Mouse (Mus musculus): Measurements from ENCODE around the gene Sik3. TPM values are rescaled to one million over a fixed set of nuclear protein-coding genes. Genes with fewer than 3 reads are reported as not detected.

The Sik3 gene
- polyA plus RNA-seq, 1 experiment from 2014 or later = 5.0 TPM

DNA sequence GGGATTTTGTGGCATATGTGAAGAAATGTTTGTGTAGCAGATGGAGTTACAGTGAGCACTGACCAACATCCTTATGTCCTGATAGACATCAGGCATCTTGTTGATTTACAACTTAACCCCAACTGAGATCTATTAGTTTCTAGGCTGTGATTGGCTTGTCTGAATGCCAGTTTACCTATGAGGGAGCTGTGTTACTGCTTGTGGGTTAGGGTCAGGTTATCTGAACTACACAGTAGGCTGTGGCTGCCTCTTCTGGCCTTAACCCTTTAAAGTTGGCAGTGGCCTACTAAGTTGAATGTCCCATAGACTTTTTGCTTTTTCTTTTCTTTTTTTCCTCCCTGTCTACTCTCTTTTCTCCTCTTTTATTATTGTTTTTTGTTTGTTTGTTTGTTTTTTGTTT is 98.7 kb downstream of the Sik3 start:
- Histone ChIP-seq H3K9me3 (ENCODE audit: low read length) (no peaks in the 10 kb centered on the region), H3K27me3 (ENCODE audit: insufficient read depth, low read length) (no peaks in the 10 kb centered on the region), H3K36me3 (replicated peaks; ENCODE audit: insufficient read depth, low read length) (no peaks in the 10 kb centered on the region), H3K4me1 (ENCODE audit: insufficient read depth) (peaks cover 44% of the 10 kb centered on the region), H3K27ac (ENCODE audit: low read depth) (peak overlapping the region; percentile 56; the same call in 1 of the 2 replicates), H3K4me3 (ENCODE audit: low read depth, low read length) (no peak overlapping the region), H3K9ac (replicated peaks) (no peak overlapping the region), H3K4me2 (ENCODE audit: low read depth, low read length) (no peak overlapping the region)
- TF ChIP-seq CTCF (IDR thresholded peaks at IDR 0.05; ENCODE audit: low read depth) (no peak), EP300 (IDR thresholded peaks at IDR 0.05; ENCODE audit: low read depth) (no peak)
- DNase-seq (no peak), ATAC-seq (0 out of 2 replicates have a peak, but pooled peaks have one; percentile 29)

DNA sequence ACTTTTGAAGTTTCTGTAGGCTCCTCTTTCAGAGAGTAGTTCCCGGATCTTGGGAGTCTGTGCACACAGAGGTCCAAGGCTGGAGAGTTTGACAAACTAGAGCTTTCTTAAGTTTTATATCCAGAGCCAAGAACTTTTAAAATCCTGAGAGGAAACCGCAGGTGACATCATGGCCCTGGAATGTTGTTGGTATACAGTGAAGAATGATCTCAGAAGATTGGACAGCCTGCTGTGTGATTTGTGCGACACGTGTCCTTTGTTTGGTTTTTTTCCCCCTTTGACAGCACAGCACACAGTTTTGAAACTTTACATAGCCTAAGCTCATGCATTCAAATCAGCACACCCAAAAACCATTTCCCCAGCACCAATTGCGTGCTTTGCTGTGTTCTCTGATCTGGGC is 99.6 kb downstream of the Sik3 start:
- DNase-seq (no peak), ATAC-seq (peak; percentile 69)
- no peaks in the 10 kb centered on the region for H3K9me3 ChIP-seq (ENCODE audit: low read length)
- no peak overlapping the region for H3K4me3 ChIP-seq (ENCODE audit: low read depth, low read length)
- peaks cover 44% of the 10 kb centered on the region for H3K4me1 ChIP-seq (ENCODE audit: insufficient read depth)
- no peak for TF ChIP-seq CTCF (IDR thresholded peaks at IDR 0.05; ENCODE audit: low read depth)
- TF ChIP-seq EP300 (IDR thresholded peaks at IDR 0.05; ENCODE audit: low read depth) = no peak
- H3K27ac ChIP-seq (ENCODE audit: low read depth) = 0 out of 2 replicates have a peak overlapping the region, but pooled peaks have one; percentile 2
- H3K27me3 ChIP-seq (ENCODE audit: insufficient read depth, low read length) = no peaks in the 10 kb centered on the region
- H3K9ac ChIP-seq (replicated peaks) = no peak overlapping the region
- no peak overlapping the region for H3K4me2 ChIP-seq (ENCODE audit: low read depth, low read length)
- 50% methylated on average over 5 of the region's 5 CpGs for WGBS (ENCODE audit: insufficient replicate concordance)
- H3K36me3 ChIP-seq (replicated peaks; ENCODE audit: insufficient read depth, low read length) = no peaks in the 10 kb centered on the region

DNA sequence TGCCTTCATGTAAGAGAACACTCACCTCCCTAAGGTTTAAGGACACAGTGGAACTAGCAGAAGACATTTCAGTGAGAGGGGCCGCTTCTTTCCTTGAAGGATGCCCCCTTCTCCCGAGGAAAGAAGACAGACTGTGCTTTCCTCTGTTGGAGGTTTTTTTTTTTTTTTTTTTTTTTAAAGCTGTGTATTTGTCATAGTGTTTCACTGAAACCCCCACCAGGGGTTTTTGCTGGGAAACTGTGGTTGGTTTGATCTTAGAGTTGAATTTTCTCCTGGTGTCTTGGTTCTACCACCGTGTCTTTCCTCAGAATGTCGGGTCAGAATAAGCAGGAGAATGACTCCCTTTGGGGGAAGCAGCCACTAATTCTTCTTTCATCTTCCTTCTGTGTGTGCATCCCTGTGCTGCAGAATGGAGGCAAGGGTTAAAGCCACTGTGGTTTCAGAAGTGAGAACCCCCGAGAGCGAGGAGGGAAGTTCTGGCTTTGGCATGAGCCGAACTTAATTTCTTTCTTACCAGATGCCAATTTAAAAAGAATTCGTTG is 106.3 kb downstream of the Sik3 start:
- Histone ChIP-seq H3K27me3 (ENCODE audit: insufficient read depth, low read length) (no peaks in the 10 kb centered on the region), H3K4me1 (ENCODE audit: insufficient read depth) (peaks cover 20% of the 10 kb centered on the region), H3K4me3 (ENCODE audit: low read depth, low read length) (no peak overlapping the region), H3K9ac (replicated peaks) (no peak overlapping the region), H3K36me3 (replicated peaks; ENCODE audit: insufficient read depth, low read length) (peaks cover 7% of the 10 kb centered on the region; the same call in 1 of the 2 replicates), H3K9me3 (ENCODE audit: low read length) (no peaks in the 10 kb centered on the region), H3K27ac (ENCODE audit: low read depth) (no peak overlapping the region), H3K4me2 (ENCODE audit: low read depth, low read length) (no peak overlapping the region)
- no peak for TF ChIP-seq EP300 (IDR thresholded peaks at IDR 0.05; ENCODE audit: low read depth)
- TF ChIP-seq CTCF (IDR thresholded peaks at IDR 0.05; ENCODE audit: low read depth) = no peak
- ATAC-seq (no peak), DNase-seq (no peak)
- 62% methylated on average over 8 of the region's 8 CpGs for WGBS (ENCODE audit: insufficient replicate concordance)

DNA sequence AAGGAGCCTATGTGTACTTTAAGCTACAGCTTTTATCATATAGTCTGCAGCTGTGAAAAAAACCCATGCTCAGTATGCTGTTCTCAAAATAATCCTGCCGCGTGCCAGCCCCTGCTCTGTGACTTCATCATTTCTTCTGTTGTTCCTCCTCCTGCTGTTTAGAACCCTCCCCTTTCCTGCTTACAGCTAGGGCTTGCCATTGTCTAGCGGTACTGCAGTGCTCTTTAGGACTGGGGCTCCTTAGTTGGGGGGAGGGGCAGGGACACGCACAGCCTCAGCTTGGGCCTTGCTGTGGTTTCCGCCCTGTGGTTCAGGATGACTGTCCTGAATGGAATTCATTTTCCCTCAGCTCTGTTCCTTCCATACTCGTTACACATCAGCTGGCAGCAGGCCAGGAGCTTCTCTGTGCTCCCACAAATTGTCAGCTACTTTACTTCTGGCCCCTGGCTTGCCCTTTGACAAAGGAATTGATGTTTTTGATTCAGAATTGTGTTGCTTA is 107.4 kb downstream of the Sik3 start:
- Histone ChIP-seq H3K27ac (ENCODE audit: low read depth) (peak overlapping the region; percentile 48; the same call in 1 of the 2 replicates), H3K36me3 (replicated peaks; ENCODE audit: insufficient read depth, low read length) (peaks cover 11% of the 10 kb centered on the region; the same call in 1 of the 2 replicates), H3K4me3 (ENCODE audit: low read depth, low read length) (no peak overlapping the region), H3K27me3 (ENCODE audit: insufficient read depth, low read length) (no peaks in the 10 kb centered on the region), H3K9ac (replicated peaks) (no peak overlapping the region), H3K4me2 (ENCODE audit: low read depth, low read length) (no peak overlapping the region), H3K9me3 (ENCODE audit: low read length) (no peaks in the 10 kb centered on the region), H3K4me1 (ENCODE audit: insufficient read depth) (peaks cover 18% of the 10 kb centered on the region)
- TF ChIP-seq CTCF (IDR thresholded peaks at IDR 0.05; ENCODE audit: low read depth) = no peak
- no peak for TF ChIP-seq EP300 (IDR thresholded peaks at IDR 0.05; ENCODE audit: low read depth)
- DNase-seq = peak; percentile 69
- ATAC-seq = peak; percentile 85
- 11% methylated on average over 6 of the region's 6 CpGs for WGBS (ENCODE audit: insufficient replicate concordance)

DNA sequence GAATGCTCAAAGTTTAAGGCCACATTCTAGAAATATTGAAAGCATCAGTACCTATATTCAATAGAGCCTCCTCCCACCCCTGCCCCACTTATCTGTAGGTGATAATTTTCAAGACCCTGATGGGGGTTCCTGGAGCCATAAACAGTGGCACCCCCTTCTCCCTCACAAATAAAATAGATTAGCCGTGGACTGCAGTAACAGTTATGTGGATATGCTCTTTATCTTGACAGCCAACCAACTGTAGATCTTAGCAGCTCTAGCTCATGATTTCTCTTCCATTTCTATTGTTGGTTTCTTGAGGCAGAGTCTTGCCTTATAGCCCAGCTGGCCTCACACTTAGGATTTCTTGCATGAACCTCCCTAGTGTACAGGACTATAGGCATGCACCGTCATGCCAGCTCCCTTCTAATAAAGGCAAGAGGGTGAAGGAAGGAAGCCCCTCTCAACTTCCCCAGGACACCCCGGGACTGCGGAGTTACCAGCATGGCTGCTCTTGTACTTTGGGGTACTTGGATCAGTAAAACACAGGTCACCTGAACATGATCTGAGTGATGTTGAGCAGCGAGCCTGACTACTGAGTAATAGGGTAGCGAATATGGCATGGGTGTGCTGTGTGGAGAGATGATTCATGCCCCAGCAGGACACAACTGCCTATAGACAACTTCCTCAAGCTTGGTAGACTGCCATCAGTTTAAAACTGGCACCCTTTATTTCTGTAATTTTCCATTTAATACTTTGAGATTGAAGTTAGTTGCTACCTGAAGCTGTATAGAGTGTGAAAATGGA is 108.0 kb downstream of the Sik3 start:
- Histone ChIP-seq H3K9ac (replicated peaks) (no peak overlapping the region), H3K4me1 (ENCODE audit: insufficient read depth) (peaks cover 18% of the 10 kb centered on the region), H3K4me3 (ENCODE audit: low read depth, low read length) (no peak overlapping the region), H3K9me3 (ENCODE audit: low read length) (no peaks in the 10 kb centered on the region), H3K36me3 (replicated peaks; ENCODE audit: insufficient read depth, low read length) (peaks cover 11% of the 10 kb centered on the region; the same call in 1 of the 2 replicates), H3K27ac (ENCODE audit: low read depth) (peak overlapping the region; percentile 48), H3K27me3 (ENCODE audit: insufficient read depth, low read length) (no peaks in the 10 kb centered on the region), H3K4me2 (ENCODE audit: low read depth, low read length) (no peak overlapping the region)
- TF ChIP-seq CTCF (IDR thresholded peaks at IDR 0.05; ENCODE audit: low read depth) = no peak
- TF ChIP-seq EP300 (IDR thresholded peaks at IDR 0.05; ENCODE audit: low read depth) = no peak
- WGBS (ENCODE audit: insufficient replicate concordance) = 58% methylated on average over 6 of the region's 6 CpGs
- DNase-seq (no peak), ATAC-seq (no peak)

DNA sequence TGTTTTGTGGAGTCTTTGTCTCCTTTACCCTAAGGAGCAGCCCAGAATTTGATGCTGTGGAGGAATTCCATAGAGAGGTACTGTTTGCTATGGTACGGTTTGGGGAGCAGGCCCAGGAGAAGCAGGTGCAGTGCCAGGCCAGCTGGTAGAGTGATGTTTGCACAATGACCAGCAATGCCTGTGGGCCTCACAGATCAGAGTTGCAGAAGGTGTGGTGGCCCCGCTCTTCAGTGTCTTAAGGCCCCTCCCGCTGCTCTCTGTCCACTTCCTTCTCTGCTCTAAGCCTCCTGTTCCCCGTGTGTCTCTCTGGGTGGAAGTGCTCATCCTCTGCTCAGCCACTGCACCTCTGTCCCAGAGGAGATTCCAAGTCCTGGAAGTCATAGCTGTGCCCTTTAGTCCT is 108.9 kb downstream of the Sik3 start:
- H3K36me3 ChIP-seq (replicated peaks; ENCODE audit: insufficient read depth, low read length) = peaks cover 11% of the 10 kb centered on the region; the same call in 1 of the 2 replicates
- no peaks in the 10 kb centered on the region for H3K27me3 ChIP-seq (ENCODE audit: insufficient read depth, low read length)
- H3K4me2 ChIP-seq (ENCODE audit: low read depth, low read length) = no peak overlapping the region
- H3K9me3 ChIP-seq (ENCODE audit: low read length) = no peaks in the 10 kb centered on the region
- no peak overlapping the region for H3K27ac ChIP-seq (ENCODE audit: low read depth)
- peaks cover 18% of the 10 kb centered on the region for H3K4me1 ChIP-seq (ENCODE audit: insufficient read depth)
- ATAC-seq = no peak
- no peak for DNase-seq
- TF ChIP-seq EP300 (IDR thresholded peaks at IDR 0.05; ENCODE audit: low read depth) = no peak
- no peak overlapping the region for H3K9ac ChIP-seq (replicated peaks)
- 46% methylated on average over 4 of the region's 4 CpGs for WGBS (ENCODE audit: insufficient replicate concordance)
- H3K4me3 ChIP-seq (ENCODE audit: low read depth, low read length) = no peak overlapping the region

Measured in liver, postnatal 0 days (tissue).